Mouse (Mus musculus): ENCODE data around the gene Gm12248. TPM values are rescaled to one million over a fixed set of nuclear protein-coding genes. Genes with fewer than 3 reads are reported as not detected.
A peak's percentile ranks its signal among the peaks of the same experiment; 100 is the strongest.

The Gm12248 gene
- polyA plus RNA-seq, 1 experiment, result 0.19 TPM

- Histone ChIP-seq H3ac (ENCODE audit: control insufficient read depth, insufficient read length) (no peak overlapping the region), H3K79me2 (ENCODE audit: control insufficient read depth, insufficient read depth) (no peaks in the 10 kb centered on the region), H3K36me3 (ENCODE audit: control insufficient read depth, insufficient read depth) (peaks cover 31% of the 10 kb centered on the region), H3K27me3 (ENCODE audit: control insufficient read depth, insufficient read depth, insufficient read length) (no peaks in the 10 kb centered on the region), H3K4me2 (ENCODE audit: low read depth) (no peak overlapping the region), H3K4me3 (no peak overlapping the region)
- TF ChIP-seq E2F4 (IDR thresholded peaks at IDR 0.05; ENCODE audit: insufficient read depth), result no peak
Observed at GRCm38 (mm10) chr11:58125021-58125420, 32.1 kb upstream of the Gm12248 start.

DNA sequence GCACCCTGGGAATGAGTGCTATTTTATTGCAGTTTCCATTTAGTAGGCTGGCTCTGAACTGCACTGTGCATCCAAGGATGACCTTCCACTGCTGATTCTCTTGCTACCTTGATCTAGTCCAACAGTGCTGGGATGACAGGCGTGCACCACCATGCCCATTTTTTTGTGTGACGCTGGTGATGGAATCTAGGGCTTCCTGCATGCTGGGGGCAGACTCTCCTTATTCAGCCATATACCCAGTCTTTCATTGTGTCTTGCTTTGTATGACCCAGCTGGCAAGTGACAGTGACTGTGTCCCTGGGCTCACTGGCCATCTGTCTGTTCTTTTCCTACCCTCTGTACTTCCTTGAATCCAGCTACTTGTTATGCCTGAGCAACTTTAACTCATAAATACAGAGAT lies 30.8 kb upstream of the Gm12248 start:
- no peaks in the 10 kb centered on the region for H3K79me2 ChIP-seq (ENCODE audit: control insufficient read depth, insufficient read depth)
- H3K27me3 ChIP-seq (ENCODE audit: control insufficient read depth, insufficient read depth, insufficient read length), result no peaks in the 10 kb centered on the region
- H3K4me3 ChIP-seq, result no peak overlapping the region
- H3K4me2 ChIP-seq (ENCODE audit: low read depth), result no peak overlapping the region
- TF ChIP-seq SRF (IDR thresholded peaks at IDR 0.05; ENCODE audit: control insufficient read depth, insufficient read length, low read depth) (no peak), MAX (IDR thresholded peaks at IDR 0.05; ENCODE audit: low read depth) (no peak), REST (IDR thresholded peaks at IDR 0.05; ENCODE audit: insufficient read depth, insufficient read length) (no peak), POLR2AphosphoS2 (IDR thresholded peaks at IDR 0.05; ENCODE audit: insufficient read length, low read depth) (peak; percentile 27)
- peaks cover 34% of the 10 kb centered on the region for H3K36me3 ChIP-seq (ENCODE audit: control insufficient read depth, insufficient read depth)
- H3ac ChIP-seq (ENCODE audit: control insufficient read depth, insufficient read length), result no peak overlapping the region

GRCm38 (mm10) chr11:58121351-58121750 lies 28.4 kb upstream of the Gm12248 start:
- H3K4me2 ChIP-seq (ENCODE audit: low read depth), result no peak overlapping the region
- H3K79me2 ChIP-seq (ENCODE audit: control insufficient read depth, insufficient read depth), result no peaks in the 10 kb centered on the region
- no peak overlapping the region for H3K4me3 ChIP-seq
- H3ac ChIP-seq (ENCODE audit: control insufficient read depth, insufficient read length), result no peak overlapping the region
- TF ChIP-seq POLR2AphosphoS2 (IDR thresholded peaks at IDR 0.05; ENCODE audit: insufficient read length, low read depth), result peak; percentile 34
- no peak for TF ChIP-seq POLR2A (IDR thresholded peaks at IDR 0.05; ENCODE audit: insufficient read length, low read depth)
- H3K36me3 ChIP-seq (ENCODE audit: control insufficient read depth, insufficient read depth), result peaks cover 28% of the 10 kb centered on the region
- H3K27me3 ChIP-seq (ENCODE audit: control insufficient read depth, insufficient read depth, insufficient read length), result no peaks in the 10 kb centered on the region

DNA sequence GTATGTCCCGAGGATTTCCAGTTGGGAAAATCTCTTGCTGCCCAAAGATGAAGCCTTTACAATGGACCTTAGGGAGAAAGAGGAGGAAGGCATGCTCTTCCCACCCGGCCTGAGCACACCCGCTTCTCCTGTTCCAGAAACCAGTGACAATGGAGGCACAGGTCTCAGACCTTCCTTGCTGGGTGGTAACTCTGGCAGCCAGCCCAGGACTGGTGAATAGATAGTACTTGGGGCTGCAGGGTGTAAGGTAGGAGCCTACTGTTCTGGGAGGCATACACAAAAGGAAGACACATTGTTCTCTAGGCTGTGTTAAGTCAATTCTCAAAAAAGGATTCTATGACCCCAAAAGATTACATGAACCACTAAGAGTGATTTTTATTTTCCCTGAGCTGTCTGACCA lies 27.7 kb upstream of the Gm12248 start:
- H3K27me3 ChIP-seq (ENCODE audit: control insufficient read depth, insufficient read depth, insufficient read length), result no peaks in the 10 kb centered on the region
- no peak overlapping the region for H3K4me2 ChIP-seq (ENCODE audit: low read depth)
- peaks cover 27% of the 10 kb centered on the region for H3K36me3 ChIP-seq (ENCODE audit: control insufficient read depth, insufficient read depth)
- no peak overlapping the region for H3ac ChIP-seq (ENCODE audit: control insufficient read depth, insufficient read length)
- no peaks in the 10 kb centered on the region for H3K79me2 ChIP-seq (ENCODE audit: control insufficient read depth, insufficient read depth)
- TF ChIP-seq MYOD1 (IDR thresholded peaks at IDR 0.05; ENCODE audit: control insufficient read depth in 1 of 3, insufficient read length in 2 of 3, low read depth in 2 of 3) (no peak), E2F4 (IDR thresholded peaks at IDR 0.05; ENCODE audit: insufficient read depth) (no peak)
- H3K4me3 ChIP-seq, result no peak overlapping the region

DNA sequence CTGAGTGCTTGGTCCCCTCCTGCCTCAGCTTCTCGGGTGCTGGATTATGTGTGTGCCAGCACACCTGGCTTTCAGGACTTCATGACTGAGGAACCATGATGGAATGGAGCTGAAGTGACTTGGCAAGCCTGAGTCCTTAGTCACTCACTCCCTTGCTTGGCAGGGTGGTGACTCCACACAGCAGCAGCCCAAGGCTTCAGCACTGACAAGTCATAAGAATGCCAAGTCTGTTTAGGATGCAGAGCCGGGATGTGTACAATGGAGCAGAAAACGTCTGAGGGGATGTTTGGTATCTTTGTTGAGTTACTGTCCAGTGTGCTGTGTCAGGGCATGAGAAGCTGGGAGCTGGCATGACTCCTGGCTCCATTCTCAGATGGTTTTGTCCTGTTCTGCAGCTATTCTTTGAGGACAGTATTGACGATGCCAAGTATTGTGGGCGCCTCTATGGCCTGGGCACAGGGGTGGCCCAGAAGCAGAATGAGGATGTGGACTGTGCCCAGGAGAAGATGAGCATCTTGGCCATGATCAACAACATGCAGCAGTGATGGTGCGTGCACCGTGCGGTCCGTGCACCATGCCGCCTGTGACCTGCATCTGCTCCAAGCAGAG lies 24.2 kb upstream of the Gm12248 start:
- TF ChIP-seq POLR2A (IDR thresholded peaks at IDR 0.05; ENCODE audit: insufficient read length, low read depth), result no peak
- TF ChIP-seq MAX (IDR thresholded peaks at IDR 0.05; ENCODE audit: low read depth), result no peak
- TF ChIP-seq POLR2AphosphoS2 (IDR thresholded peaks at IDR 0.05; ENCODE audit: insufficient read length, low read depth), result peak; percentile 11
- Histone ChIP-seq H3K27me3 (ENCODE audit: control insufficient read depth, insufficient read depth, insufficient read length) (no peaks in the 10 kb centered on the region), H3K36me3 (ENCODE audit: control insufficient read depth, insufficient read depth) (peaks cover 32% of the 10 kb centered on the region), H3K4me3 (no peak overlapping the region), H3K4me2 (ENCODE audit: low read depth) (no peak overlapping the region), H3ac (ENCODE audit: control insufficient read depth, insufficient read length) (no peak overlapping the region), H3K79me2 (ENCODE audit: control insufficient read depth, insufficient read depth) (no peaks in the 10 kb centered on the region)

DNA sequence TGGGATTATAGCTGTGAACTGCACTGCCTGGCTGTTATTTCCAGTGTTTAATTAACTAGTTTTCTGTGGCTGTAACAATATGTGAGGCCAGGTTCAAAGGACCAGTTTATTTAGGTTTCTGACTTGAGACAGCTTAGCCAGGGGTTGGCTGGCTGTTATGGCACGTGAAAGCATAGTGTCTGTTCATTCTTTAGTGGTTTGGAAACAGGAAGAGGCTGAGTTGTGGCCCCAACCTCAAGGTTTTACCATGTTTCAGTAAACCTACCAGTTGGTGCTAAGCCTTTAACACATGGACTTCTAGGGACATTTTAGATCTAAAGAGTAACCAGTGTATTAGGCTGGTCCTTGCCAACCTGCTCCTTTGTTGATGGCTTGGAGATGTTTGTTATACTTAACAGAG lies 23.6 kb upstream of the Gm12248 start:
- no peak overlapping the region for H3ac ChIP-seq (ENCODE audit: control insufficient read depth, insufficient read length)
- H3K4me3 ChIP-seq, result no peak overlapping the region
- TF ChIP-seq CEBPB (IDR thresholded peaks at IDR 0.05; ENCODE audit: insufficient read depth, poor library complexity, severe bottlenecking) (no peak), POLR2A (IDR thresholded peaks at IDR 0.05; ENCODE audit: insufficient read length, low read depth) (no peak), USF1 (IDR thresholded peaks at IDR 0.05; ENCODE audit: low read depth) (no peak), MYOD1 (IDR thresholded peaks at IDR 0.05; ENCODE audit: control insufficient read depth in 1 of 3, insufficient read length in 2 of 3, low read depth in 2 of 3) (no peak), SRF (IDR thresholded peaks at IDR 0.05; ENCODE audit: control insufficient read depth, insufficient read length, low read depth) (no peak), TCF12 (IDR thresholded peaks at IDR 0.05; ENCODE audit: insufficient read depth, poor library complexity, severe bottlenecking) (no peak), MAX (IDR thresholded peaks at IDR 0.05; ENCODE audit: low read depth) (no peak), POLR2AphosphoS2 (IDR thresholded peaks at IDR 0.05; ENCODE audit: insufficient read length, low read depth) (no peak), TCF3 (IDR thresholded peaks at IDR 0.05; ENCODE audit: insufficient read length, low read depth) (no peak), MYOG (IDR thresholded peaks at IDR 0.05; ENCODE audit: control insufficient read depth in 1 of 3, insufficient read depth in 1 of 3, insufficient read length in 2 of 3, low read depth in 2 of 3) (no peak), E2F4 (IDR thresholded peaks at IDR 0.05; ENCODE audit: insufficient read depth) (no peak), REST (IDR thresholded peaks at IDR 0.05; ENCODE audit: insufficient read depth, insufficient read length) (no peak)
- H3K79me2 ChIP-seq (ENCODE audit: control insufficient read depth, insufficient read depth), result no peaks in the 10 kb centered on the region
- H3K27me3 ChIP-seq (ENCODE audit: control insufficient read depth, insufficient read depth, insufficient read length), result no peaks in the 10 kb centered on the region
- peaks cover 32% of the 10 kb centered on the region for H3K36me3 ChIP-seq (ENCODE audit: control insufficient read depth, insufficient read depth)
- no peak overlapping the region for H3K4me2 ChIP-seq (ENCODE audit: low read depth)
